Comparison of ENCODE assay signal across 26 mouse cellular contexts in the genomic region with DNA sequence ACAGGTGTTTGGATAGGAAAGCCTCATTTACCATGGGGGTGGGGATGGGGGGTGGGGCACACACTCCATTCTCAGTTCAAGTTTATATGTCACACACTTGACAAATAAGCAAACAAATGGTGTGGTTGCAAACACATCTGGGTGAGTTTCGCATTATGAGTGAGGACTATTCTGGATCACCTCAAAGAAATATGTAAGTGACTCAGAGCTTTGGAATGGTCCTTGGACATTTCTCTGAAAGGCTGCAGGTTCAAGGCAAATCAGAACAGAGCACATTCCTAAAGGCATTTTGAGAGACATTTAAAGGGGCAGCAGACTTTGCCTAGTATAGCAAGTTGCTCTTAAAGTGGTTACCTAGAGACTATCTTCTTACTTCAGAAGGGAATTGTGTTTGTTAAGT. TPM values are rescaled to one million over a fixed set of nuclear protein-coding genes. Genes with fewer than 3 reads are reported as not detected.
DNase-seq lines count a peak whose midpoint lies in the region; ATAC-seq and TF ChIP-seq lines count a peak whose summit lies in the region.
"Had no signal": no experiment of that assay in that cellular context is flagged by ENCODE, and none has a peak within 500 bp of the region (broad histone marks: within the 10 kb centered on the region; RNA-seq: fewer than 3 reads in every experiment).

No protein-coding gene starts in this region.

- H3K27me3 ChIP-seq in kidney, postnatal 0 days (ENCODE audit: insufficient read depth, low read length), result no peaks in the 10 kb centered on the region
- H3K27me3 ChIP-seq: embryonic facial prominence, embryonic 15.5 days; hindbrain, embryonic 15.5 days; intestine, embryonic 15.5 days; limb, embryonic 13.5 days; midbrain, embryonic 12.5 days; neural tube, embryonic 12.5 days had no signal

- peak; percentile 41 for DNase-seq in kidney, postnatal 0 days (ENCODE audit: low spot score)
- no peak for DNase-seq in kidney, adult 18-20 months
- peak; percentile 96 for DNase-seq in 3T3-L1 (ENCODE audit: low read depth, low spot score)
- DNase-seq in Muller cell, postnatal 12 days (ENCODE audit: inconsistent ontology term), result peak; percentile 67
- DNase-seq in lung, postnatal 25 days (ENCODE audit: low spot score), result peak; percentile 65
- DNase-seq in thymus, postnatal 10 days (ENCODE audit: low spot score in 2 of 2), result no peak
- no peak for DNase-seq in thymus, postnatal 4 days
- DNase-seq in retina, postnatal 1 day, result no peak
- DNase-seq: adrenal gland, postnatal 14 days; cerebellum, adult 2 months; cerebellum, postnatal 25 days; embryo, embryonic 11 days; gastrocnemius, postnatal 10 days; heart, postnatal 4 days; kidney, postnatal 36 days had no signal

- no peak overlapping the region for H3K27ac ChIP-seq in kidney, postnatal 0 days
- H3K27ac ChIP-seq: embryonic facial prominence, embryonic 15.5 days; heart, embryonic 10.5 days; hindbrain, embryonic 15.5 days; intestine, embryonic 15.5 days; limb, embryonic 13.5 days; liver, embryonic 14.5 days; midbrain, embryonic 12.5 days; neural tube, embryonic 12.5 days had no signal

- H3K4me1 ChIP-seq in kidney, postnatal 0 days (replicated peaks; ENCODE audit: insufficient read depth, low read length), result no peaks in the 10 kb centered on the region; the same call in 1 of the 2 replicates
- H3K4me1 ChIP-seq: heart, embryonic 10.5 days; hindbrain, embryonic 15.5 days; midbrain, embryonic 12.5 days; neural tube, embryonic 12.5 days had no signal

- H3K4me3 ChIP-seq in kidney, postnatal 0 days (replicated peaks; ENCODE audit: low read depth, low read length), result no peak overlapping the region
- H3K4me3 ChIP-seq: embryonic facial prominence, embryonic 15.5 days; heart, embryonic 10.5 days; hindbrain, embryonic 15.5 days; intestine, embryonic 15.5 days; limb, embryonic 13.5 days; midbrain, embryonic 12.5 days; neural tube, embryonic 12.5 days had no signal

- no peak overlapping the region for H3K4me2 ChIP-seq in kidney, postnatal 0 days (ENCODE audit: low read length)
- H3K4me2 ChIP-seq: embryonic facial prominence, embryonic 15.5 days; hindbrain, embryonic 15.5 days; intestine, embryonic 15.5 days; limb, embryonic 13.5 days; midbrain, embryonic 12.5 days; neural tube, embryonic 12.5 days had no signal

- no peak for TF ChIP-seq CTCF in kidney, postnatal 0 days (IDR thresholded peaks at IDR 0.05; ENCODE audit: low read depth)

- H3K9ac ChIP-seq in kidney, postnatal 0 days (ENCODE audit: low read depth, low read length), result no peak overlapping the region
- H3K9ac ChIP-seq: embryonic facial prominence, embryonic 15.5 days; hindbrain, embryonic 15.5 days; intestine, embryonic 15.5 days; limb, embryonic 13.5 days; liver, embryonic 14.5 days; midbrain, embryonic 12.5 days; neural tube, embryonic 12.5 days had no signal

- no peak for ATAC-seq in kidney, postnatal 0 days (replicated peaks; ENCODE audit: low FRiP score, low read depth)
- ATAC-seq: forebrain, embryonic 16.5 days; intestine, embryonic 15.5 days had no signal

- H3K9me3 ChIP-seq in kidney, postnatal 0 days (replicated peaks; ENCODE audit: low read length), result no peaks in the 10 kb centered on the region
- H3K9me3 ChIP-seq: embryonic facial prominence, embryonic 15.5 days; heart, embryonic 10.5 days; hindbrain, embryonic 15.5 days; intestine, embryonic 15.5 days; limb, embryonic 13.5 days; midbrain, embryonic 12.5 days; neural tube, embryonic 12.5 days had no signal

- WGBS in kidney, postnatal 0 days, result 59% methylated on average over 1 of the region's 1 CpGs

- peaks cover 14% of the 10 kb centered on the region for H3K36me3 ChIP-seq in kidney, postnatal 0 days (ENCODE audit: insufficient read depth, low read length)
- H3K36me3 ChIP-seq: neural tube, embryonic 12.5 days had no signal

RNA-seq across cellular contexts. Expression of a gene that starts 11.7 kb away (rescaled TPM):
- 315 and 333 TPM in 2 replicates for polyA plus RNA-seq in kidney, postnatal 0 days (2015; fragmentation: Nextera tagmentation; extraction: Ambion mirVana)

RNA-seq across cellular contexts. Expression of a gene that starts 12.3 kb away (rescaled TPM):
- 669 and 685 TPM in 2 replicates for polyA plus RNA-seq in kidney, postnatal 0 days (2015; fragmentation: Nextera tagmentation; extraction: Ambion mirVana)

RNA-seq across cellular contexts. Expression of a gene that starts 43.7 kb away (rescaled TPM):
- polyA plus RNA-seq in kidney, postnatal 0 days (2015; fragmentation: Nextera tagmentation; extraction: Ambion mirVana), result 9.9 and 11.0 TPM in 2 replicates
- polyA plus RNA-seq: activated CD4-positive, CD25-positive, alpha-beta regulatory T cell, adult 4 months; forebrain, embryonic 16.5 days; heart, embryonic 10.5 days; hindbrain, embryonic 15.5 days; limb, embryonic 13.5 days; liver, embryonic 14.5 days; midbrain, embryonic 12.5 days had no signal

RNA-seq across cellular contexts. Expression of a gene that starts 58.3 kb away (rescaled TPM):
- 0.13 and 0.17 TPM in 2 replicates for polyA plus RNA-seq in kidney, postnatal 0 days (2015; fragmentation: Nextera tagmentation; extraction: Ambion mirVana)
- polyA plus RNA-seq: embryonic facial prominence, embryonic 15.5 days; forebrain, embryonic 16.5 days; hindbrain, embryonic 15.5 days; kidney, embryonic 14.5 days; limb, embryonic 13.5 days; midbrain, embryonic 12.5 days; neural tube, embryonic 12.5 days had no signal

Comparison
In these comparisons a context has a peak if more than half of its experiments do, and no peak if none do; other contexts are left out.
1. DNase-seq: peak in kidney, postnatal 0 days (single experiment), 3T3-L1 (single experiment), Muller cell, postnatal 12 days (single experiment) and lung, postnatal 25 days (single experiment); none in kidney, adult 18-20 months (single experiment), thymus, postnatal 10 days (0 of 2), thymus, postnatal 4 days (single experiment) and retina, postnatal 1 day (single experiment).